Mouse (Mus musculus): ENCODE data around the gene Fam102b. TPM values are rescaled to one million over a fixed set of nuclear protein-coding genes. Genes with fewer than 3 reads are reported as not detected.

Gene Fam102b
- total RNA-seq, 2 experiments from 2014 or later, result 14.6 to 15.0 TPM

DNA sequence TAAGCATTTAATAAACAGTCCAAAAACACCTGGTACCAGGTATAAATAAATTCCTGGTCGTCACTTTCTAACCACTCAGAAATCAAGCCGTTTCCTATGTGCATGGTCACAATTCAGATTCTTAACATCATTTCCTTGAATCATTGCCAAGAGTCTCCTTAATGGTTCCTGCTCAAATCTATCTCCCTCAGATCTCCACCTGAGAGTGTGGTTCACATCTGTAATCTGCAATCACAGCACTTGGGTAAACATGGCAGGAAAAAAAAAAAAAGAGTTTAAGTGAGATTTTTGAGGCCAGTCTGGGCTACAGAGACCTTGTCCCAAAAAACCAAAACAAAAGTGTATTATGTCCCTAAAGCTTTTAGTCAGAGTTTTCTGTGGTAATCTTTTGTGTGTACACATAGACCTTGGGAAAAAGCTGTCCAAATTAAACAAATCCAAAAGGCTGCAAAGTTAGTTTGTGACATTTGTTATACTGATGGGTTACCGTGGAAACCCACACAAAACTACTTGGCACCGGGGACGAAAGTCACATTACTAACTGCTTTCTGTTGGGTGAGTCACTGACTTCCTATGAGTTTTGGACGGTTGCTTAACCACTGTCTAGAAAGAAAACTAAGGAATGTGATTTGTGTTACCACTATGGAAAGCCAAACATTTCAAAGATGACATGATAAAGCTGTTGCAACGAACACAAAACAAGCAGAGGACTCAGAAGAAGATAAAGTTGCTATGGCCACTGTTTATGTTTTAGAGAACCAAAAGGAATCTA lies 16.7 kb downstream of the Fam102b start:
- DNase-seq, result no peak

DNA sequence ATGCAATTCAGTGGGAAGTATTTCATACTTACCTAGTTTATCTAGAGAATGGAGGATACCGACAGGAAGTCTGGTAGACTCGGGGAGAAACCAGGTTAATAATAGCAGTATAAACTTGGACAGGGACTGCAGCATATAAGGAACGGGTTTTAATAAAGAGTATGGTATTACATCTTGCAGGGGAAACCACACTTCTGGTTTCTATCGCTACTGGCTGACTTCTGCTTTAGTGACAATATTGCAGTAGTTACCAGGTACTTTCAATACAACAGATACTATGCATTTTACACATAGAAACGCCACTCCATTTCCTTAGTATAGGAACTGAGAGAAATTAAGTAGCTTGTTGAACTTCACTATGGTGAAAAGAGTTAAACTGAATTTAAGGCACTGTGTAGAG lies 19.2 kb downstream of the Fam102b start:
- no peak for DNase-seq

DNA sequence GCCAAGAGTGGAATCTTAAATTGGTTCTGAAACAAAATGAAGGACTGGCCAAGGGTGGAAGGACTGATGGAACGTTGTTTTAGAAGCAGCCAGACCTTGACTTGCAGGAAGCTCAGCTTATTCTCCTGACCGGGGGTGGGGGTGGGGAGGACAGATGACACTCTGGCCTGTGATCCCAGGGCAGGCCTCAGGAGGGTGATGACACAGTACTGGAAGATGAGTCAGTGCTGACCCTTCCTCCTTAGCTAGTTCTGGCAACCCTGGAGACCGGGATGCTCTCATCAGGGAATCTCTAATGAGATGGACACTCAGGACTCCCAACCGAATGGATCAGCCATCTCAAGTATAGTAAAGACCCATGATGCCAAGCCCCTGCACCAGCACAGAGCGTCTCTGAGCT lies 21.6 kb downstream of the Fam102b start:
- no peak for DNase-seq

- no peak for DNase-seq
These were observed 28.2 kb downstream of the Fam102b start for GRCm38 (mm10) chr3:108999173-108999572.

- no peak for DNase-seq
These were observed 29.6 kb downstream of the Fam102b start for GRCm38 (mm10) chr3:108997762-108998161.

- no peak for DNase-seq
These were observed 30.1 kb downstream of the Fam102b start for GRCm38 (mm10) chr3:108997284-108997683.

DNA sequence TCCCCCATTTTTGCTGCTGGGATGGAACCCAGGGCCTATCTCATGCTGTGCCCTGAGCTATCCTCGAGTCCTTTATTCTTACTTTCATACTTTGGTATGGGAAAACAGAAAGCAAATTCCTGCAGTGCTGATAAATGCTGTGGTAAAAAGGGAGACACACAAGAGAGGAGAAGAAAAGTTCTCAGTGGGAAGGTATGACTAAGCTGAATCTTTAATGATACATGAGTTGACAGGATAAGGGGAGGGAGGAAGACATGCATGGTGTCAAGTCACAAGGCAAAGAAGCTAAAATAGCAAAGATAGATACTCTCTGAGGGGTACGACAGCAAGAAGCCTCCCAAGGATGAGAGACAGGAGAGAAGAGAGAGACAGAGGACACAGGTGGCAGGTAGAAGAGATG lies 32.0 kb downstream of the Fam102b start:
- DNase-seq, result no peak

GRCm38 (mm10) chr3:108994477-108994876 lies 32.9 kb downstream of the Fam102b start:
- no peak for DNase-seq

GRCm38 (mm10) chr3:108989971-108990548 lies 37.3 kb downstream of the Fam102b start:
- peak; percentile 35 for DNase-seq

DNA sequence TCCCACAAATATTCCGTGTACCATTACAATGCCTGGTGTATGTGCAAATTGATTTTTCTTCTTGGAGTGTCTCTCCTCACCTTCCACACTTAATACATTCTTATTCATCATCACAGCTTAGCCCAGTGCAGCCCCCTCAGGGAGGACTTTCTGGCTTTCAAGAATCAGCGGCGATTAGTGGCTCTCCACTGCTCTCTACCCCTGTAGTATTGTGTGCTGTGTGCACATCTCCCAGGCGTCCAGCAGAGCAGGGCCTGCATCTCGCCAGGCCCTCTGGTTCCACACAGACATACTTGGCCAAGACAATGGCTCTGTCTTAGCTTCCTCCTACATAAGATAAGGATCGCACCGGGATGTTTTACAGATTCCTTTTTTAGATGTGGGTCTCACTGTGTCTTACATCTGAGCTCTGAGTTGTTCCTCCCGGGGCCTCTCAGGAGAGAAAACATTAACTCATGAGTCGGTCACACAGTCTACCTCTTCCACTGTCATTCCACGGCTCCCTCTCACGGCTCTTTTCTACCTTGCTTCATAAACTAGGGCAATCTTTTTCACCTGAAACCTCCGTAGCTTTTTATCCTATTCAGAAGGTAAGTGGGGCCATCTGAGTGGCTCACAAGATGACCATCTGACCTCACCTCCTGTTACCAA lies 40.3 kb downstream of the Fam102b start:
- no peak for DNase-seq

DNA sequence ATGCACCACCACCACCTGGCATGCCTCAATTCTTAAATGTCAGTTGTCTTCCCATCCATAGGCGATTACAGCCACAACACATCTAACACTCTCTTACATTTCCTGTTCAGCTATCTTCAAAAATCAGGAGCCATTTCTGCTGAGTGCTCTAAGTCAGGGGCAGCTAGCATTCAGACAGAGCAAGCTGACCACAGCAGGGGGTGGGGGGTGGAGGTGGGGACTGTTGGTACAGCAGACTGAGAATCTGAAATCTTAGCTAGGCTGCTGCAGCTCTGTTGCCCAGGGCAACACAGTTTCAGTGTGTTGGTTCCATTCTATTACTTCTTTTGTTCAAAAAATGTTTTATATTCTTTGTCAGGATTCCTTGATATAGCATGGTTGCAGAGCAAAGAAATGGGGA lies 40.9 kb downstream of the Fam102b start:
- DNase-seq, result no peak

- no peak for DNase-seq
These were observed 43.4 kb downstream of the Fam102b start for GRCm38 (mm10) chr3:108983989-108984388.

GRCm38 (mm10) chr3:108981946-108982345 lies 45.5 kb downstream of the Fam102b start:
- no peak for DNase-seq

DNA sequence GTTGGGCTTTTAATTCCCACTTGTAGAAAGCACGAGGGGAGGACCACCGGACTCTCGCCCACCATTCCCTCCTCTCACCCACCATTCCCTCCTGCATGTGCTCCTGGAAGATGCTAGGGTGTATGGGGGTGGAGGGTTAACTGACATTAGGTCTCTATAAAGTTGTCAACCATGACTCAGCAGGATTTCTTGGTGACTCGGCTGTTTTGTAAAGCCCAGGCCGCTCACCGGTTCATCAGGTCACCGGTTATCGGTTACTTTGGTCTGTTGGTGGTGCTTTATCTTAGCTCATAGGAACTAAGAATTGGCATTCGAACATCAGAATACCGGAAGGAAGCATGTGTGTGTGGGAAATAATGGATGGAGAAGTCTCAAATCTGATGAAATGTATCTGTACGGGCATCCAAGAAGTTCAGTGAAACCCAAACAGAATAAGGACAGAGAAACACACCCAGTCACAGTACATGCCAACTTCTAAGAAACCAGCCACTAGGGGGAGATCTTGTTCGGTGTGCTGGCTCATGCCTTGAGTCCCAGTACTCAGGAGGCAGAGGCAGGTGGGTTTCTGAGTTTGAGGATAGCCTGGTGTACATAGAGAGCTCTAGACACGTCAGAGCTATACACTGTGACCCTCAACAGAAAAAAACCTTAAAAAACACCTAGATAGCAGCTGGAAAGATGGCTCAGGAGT lies 49.9 kb downstream of the Fam102b start:
- no peak for DNase-seq

DNA sequence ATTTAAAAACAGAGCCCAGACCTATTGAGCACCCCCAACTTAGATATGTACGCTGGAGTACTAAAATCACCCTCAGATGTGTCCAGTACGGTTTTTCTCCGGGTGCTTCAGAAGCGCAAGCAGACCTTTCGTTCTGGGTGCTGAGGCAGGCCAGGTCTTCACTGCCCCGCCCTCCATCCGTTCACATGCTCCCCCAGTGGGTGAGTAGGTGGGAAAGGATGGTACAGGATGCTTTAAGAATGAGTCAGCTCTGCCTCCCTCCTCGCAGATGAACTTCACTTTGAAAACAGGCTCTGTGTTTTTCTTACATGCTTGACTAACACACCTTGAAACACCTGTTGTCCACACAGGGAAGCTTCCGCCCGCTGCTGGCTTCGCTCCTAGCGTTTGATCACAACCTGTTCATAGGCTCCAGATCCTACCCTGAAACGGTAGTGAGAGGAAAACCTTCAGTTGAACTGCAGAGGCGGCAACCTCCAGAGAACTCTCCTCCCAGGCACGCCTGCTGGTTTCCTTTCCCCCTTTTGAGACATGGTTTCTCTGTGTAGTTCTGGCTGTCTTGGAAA lies 52.4 kb downstream of the Fam102b start:
- DNase-seq, result no peak

DNA sequence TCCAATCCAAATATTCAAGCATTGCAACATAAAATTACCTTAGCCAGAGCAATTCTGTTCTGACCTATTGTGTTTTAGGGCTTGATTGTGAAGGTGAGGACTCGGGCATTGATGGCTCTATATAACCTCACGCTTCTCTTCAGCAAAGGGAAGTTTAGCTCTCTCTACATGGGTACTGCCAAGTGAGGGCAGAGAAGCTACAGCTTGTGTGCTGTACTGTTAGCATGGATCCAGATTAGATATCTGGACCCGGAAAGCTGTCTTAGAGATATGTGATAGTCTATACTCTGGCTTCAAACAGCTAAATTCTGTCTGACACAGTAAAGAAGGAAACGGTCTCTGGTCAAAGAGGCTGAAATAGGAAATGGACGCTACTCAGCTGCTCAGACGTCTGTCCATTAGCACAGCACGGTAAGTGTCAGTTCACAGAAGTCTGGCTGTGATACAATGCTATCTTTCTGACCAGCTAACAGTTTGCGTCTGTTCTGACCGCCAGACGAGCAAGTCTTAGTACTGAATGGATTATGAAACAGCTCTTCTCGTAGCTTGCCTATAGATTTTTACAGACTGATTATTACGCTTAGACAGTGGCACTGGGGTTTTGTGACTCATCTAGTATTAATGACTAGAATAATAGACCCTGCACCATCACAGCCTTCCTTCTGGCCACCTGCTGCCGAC lies 53.3 kb downstream of the Fam102b start:
- DNase-seq, result no peak

- no peak for DNase-seq
These were observed 61.4 kb downstream of the Fam102b start for GRCm38 (mm10) chr3:108966051-108966450.

- no peak for DNase-seq
These were observed 62.9 kb downstream of the Fam102b start for GRCm38 (mm10) chr3:108964361-108965044.

DNA sequence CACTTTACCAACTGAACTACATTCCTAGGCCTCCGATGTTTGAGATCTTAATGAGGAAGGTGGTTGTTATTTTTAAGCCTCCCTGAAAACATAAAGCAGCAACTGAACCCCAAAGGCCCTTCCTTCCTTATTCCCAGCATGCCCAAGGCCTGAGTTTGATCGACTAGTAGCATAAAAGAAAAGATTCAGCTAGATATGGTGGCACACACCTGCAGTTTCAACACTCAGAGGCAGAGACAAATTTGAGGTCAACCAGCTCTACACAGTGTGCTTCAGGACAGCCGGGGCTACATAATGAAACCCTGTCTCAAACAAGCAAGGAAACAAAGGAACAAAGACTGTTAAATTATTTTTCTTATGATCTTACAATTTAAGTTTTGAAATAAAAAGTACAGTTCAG lies 63.6 kb downstream of the Fam102b start:
- no peak for DNase-seq

GRCm38 (mm10) chr3:108963278-108963677 lies 64.1 kb downstream of the Fam102b start:
- DNase-seq, result no peak

DNA sequence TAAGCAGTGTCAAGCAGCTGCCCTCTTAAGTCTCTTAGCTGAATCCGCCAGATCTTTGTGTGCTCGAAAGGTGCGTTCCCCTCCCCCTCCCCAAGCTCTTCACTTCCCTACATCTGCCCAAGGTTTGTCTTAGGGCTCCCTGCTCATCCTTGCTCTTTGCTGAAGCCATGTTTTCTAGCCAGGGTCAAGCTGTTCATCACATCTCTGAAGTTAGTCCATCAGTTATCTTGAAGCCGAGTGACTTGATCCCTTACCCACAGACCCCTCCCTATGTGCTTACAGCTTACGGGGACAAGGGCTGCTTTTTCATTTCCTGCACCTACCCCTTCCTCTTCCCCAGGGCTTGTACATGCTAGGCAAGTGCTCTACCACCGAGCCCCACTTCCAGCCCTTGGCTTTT lies 65.8 kb downstream of the Fam102b start:
- no peak for DNase-seq
